Mouse (Mus musculus): ENCODE measurements around the gene Tbcb. TPM values are rescaled to one million over a fixed set of nuclear protein-coding genes. Genes with fewer than 3 reads are reported as not detected.

The Tbcb gene
- polyA plus RNA-seq, 1 experiment from 2014 or later, result 406 TPM

- WGBS, result 76% methylated on average over 18 of the region's 18 CpGs
Measured at GRCm38 (mm10) chr7:30199498-30200139, 32.5 kb downstream of the Tbcb start.

DNA sequence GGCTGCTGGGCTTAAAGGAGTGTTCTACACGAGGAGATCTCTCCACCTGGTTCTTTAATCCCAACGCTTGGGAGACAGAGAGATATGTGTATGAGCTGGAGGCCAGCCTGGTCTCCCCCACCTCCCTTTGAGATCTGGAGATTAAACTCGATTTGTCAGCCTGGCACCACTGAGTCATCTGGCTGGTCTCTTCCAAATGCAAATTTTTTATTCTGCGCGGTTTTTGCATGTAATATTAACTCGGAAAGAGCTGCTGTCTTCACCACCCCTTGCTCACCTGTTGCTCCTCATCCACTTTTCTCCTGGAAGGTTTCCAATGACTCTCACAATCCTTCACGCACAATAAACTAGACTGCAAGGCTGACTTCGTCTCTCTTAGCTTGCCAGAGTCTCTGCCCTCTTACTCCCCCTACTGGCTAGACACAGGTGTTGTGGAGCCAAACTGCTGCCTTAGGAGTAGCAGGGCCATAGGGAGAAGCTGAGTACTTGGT, 33.5 kb downstream of the Tbcb start, which contains the start of gene Capns1:
Gene Capns1 (minus strand): TSS at position 331 of the 491 bp plus-strand sequence.
- peaks cover 22% of the 10 kb centered on the region for H3K4me1 ChIP-seq (replicated peaks)
- 0 out of 2 replicates have a peak within 1 kb of the TSS, but pooled peaks have one; percentile 2 for H3K4me3 ChIP-seq
- WGBS, result 12% methylated on average over 8 of the region's 8 CpGs
- H3K27ac ChIP-seq (replicated peaks), result peak within 1 kb of the TSS; percentile 54; the same call in 1 of the 2 replicates
- H3K9ac ChIP-seq, result no peak within 1 kb of the TSS
- H3K36me3 ChIP-seq, result no peaks in the 10 kb centered on the region
- no peak for ATAC-seq (ENCODE audit: low read depth)
- peak within 1 kb of the TSS; percentile 37 for H3K4me2 ChIP-seq
- H3K9me3 ChIP-seq, result no peaks in the 10 kb centered on the region
- no peaks in the 10 kb centered on the region for H3K27me3 ChIP-seq

More at GRCm38 (mm10) chr7:30199498-30200139, 32.5 kb downstream of the Tbcb start:
- Histone ChIP-seq H3K27me3 (no peaks in the 10 kb centered on the region), H3K4me3 (no peak overlapping the region), H3K27ac (replicated peaks) (no peak overlapping the region), H3K4me1 (replicated peaks) (peaks cover 21% of the 10 kb centered on the region), H3K36me3 (no peaks in the 10 kb centered on the region), H3K9ac (no peak overlapping the region), H3K4me2 (no peak overlapping the region), H3K9me3 (no peaks in the 10 kb centered on the region)
- ATAC-seq (ENCODE audit: low read depth), result no peak

- H3K4me2 ChIP-seq, result no peak overlapping the region
- no peaks in the 10 kb centered on the region for H3K36me3 ChIP-seq
- no peak overlapping the region for H3K9ac ChIP-seq
- ATAC-seq (ENCODE audit: low read depth), result no peak
- H3K27ac ChIP-seq (replicated peaks), result no peak overlapping the region
- 70% methylated on average over 5 of the region's 5 CpGs for WGBS
- no peaks in the 10 kb centered on the region for H3K9me3 ChIP-seq
- no peak overlapping the region for H3K4me3 ChIP-seq
- H3K4me1 ChIP-seq (replicated peaks), result peaks cover 30% of the 10 kb centered on the region
- H3K27me3 ChIP-seq, result no peaks in the 10 kb centered on the region
Measured at GRCm38 (mm10) chr7:30197592-30198129, 34.4 kb downstream of the Tbcb start.

DNA sequence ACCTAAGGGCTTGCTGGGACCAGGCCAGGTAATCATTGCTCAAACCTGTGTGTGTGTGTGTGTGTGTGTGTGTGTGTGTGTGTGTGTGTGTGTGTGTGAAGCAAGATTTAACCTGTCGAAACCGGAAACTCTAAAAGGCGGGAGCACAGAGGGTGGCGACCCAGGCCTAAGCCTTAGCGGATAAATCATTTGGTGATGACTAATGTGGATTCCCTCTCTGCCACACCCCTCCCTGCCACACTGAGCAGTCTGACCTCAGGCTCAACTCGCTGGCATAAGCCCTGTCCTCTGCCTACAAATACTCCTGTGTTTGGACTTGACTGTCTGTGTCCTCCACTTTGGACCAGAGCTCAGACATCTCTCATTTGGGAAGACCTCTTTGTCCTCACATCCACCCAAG, 35.9 kb downstream of the Tbcb start:
- H3K9me3 ChIP-seq, result no peaks in the 10 kb centered on the region
- H3K36me3 ChIP-seq, result peaks cover 14% of the 10 kb centered on the region
- no peak overlapping the region for H3K4me2 ChIP-seq
- H3K4me3 ChIP-seq, result no peak overlapping the region
- no peak overlapping the region for H3K27ac ChIP-seq (replicated peaks)
- H3K4me1 ChIP-seq (replicated peaks), result peaks cover 28% of the 10 kb centered on the region
- no peak overlapping the region for H3K9ac ChIP-seq
- H3K27me3 ChIP-seq, result no peaks in the 10 kb centered on the region
- no peak for ATAC-seq (ENCODE audit: low read depth)
- WGBS, result 88% methylated on average over 6 of the region's 6 CpGs

DNA sequence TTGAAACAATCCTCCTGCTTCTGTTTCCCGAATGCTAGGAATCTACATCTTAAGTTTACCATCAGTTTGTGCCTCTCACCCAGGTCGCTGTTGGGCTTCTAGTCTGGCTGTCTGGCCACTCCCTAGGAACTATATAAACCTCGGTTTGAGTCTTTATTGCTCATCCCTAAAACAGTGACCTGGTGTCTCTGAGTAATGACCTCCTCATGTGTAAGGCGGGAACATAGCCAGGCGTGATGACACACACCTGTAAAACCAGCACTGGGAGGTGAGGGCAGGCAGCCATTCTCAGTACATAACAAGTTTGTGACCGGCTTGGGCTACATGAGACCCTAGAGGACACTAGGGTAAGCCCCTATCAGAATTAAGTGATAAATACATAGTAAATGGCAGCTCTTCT, 36.6 kb downstream of the Tbcb start:
- no peak for ATAC-seq (ENCODE audit: low read depth)
- H3K4me1 ChIP-seq (replicated peaks), result peaks cover 26% of the 10 kb centered on the region
- no peaks in the 10 kb centered on the region for H3K9me3 ChIP-seq
- 66% methylated on average over 6 of the region's 6 CpGs for WGBS
- peak overlapping the region; percentile 91 for H3K9ac ChIP-seq
- peaks cover 21% of the 10 kb centered on the region for H3K36me3 ChIP-seq
- H3K4me3 ChIP-seq, result peak overlapping the region; percentile 85; the same call in 1 of the 2 replicates
- no peak overlapping the region for H3K27ac ChIP-seq (replicated peaks)
- H3K4me2 ChIP-seq, result peak overlapping the region; percentile 88
- no peaks in the 10 kb centered on the region for H3K27me3 ChIP-seq

GRCm38 (mm10) chr7:30194884-30195283, 37.2 kb downstream of the Tbcb start:
- WGBS, result under 1% methylated on average over 28 of the region's 28 CpGs
- Histone ChIP-seq H3K9me3 (no peaks in the 10 kb centered on the region), H3K36me3 (peaks cover 27% of the 10 kb centered on the region), H3K4me3 (peak overlapping the region; percentile 85), H3K4me1 (replicated peaks) (peaks cover 26% of the 10 kb centered on the region), H3K27me3 (no peaks in the 10 kb centered on the region), H3K4me2 (peak overlapping the region; percentile 88), H3K9ac (peak overlapping the region; percentile 91), H3K27ac (replicated peaks) (peak overlapping the region; percentile 85)
- ATAC-seq (ENCODE audit: low read depth), result peak; percentile 89

DNA sequence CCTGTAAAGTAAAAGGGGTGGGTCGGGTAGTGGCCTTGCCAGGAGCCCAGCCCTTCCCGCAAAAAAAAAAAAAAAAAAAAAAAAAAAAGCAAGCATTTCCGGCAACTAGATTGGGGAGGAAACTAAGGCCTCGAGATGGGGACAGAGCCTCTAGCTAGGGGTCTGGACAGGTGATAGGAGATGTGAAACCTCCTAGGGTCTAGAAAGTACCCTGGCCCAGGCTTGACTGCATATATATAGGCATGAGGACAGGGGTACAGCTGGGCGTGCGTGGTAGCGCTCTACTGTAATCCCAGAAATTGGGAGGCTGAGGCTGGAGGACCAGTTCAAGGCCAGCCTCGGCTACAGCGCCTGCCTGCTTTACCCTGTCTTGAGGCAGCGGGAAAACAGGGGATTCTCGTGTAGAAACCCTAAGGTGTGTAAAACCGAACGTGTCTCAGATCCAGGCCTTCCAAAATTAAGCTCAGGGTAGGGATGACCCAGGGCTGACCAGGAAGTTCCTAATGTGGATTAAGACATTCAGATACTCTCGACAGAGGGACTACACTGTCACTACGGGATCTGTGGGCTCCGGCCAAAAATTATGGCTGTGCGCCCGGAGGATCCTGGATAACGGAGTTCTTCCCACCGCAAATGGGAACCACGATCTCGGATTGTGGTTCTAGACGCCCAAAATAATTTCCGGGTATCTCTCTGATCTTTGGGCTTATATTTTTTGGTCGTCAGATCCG, 37.8 kb downstream of the Tbcb start:
- H3K4me2 ChIP-seq, result peak overlapping the region; percentile 88
- H3K4me1 ChIP-seq (replicated peaks), result peaks cover 26% of the 10 kb centered on the region
- ATAC-seq (ENCODE audit: low read depth), result peak; percentile 33
- H3K9ac ChIP-seq, result peak overlapping the region; percentile 91
- H3K4me3 ChIP-seq, result peak overlapping the region; percentile 85
- H3K36me3 ChIP-seq, result peaks cover 32% of the 10 kb centered on the region
- peak overlapping the region; percentile 85 for H3K27ac ChIP-seq (replicated peaks)
- H3K27me3 ChIP-seq, result no peaks in the 10 kb centered on the region
- WGBS, result under 1% methylated on average over 26 of the region's 26 CpGs
- no peaks in the 10 kb centered on the region for H3K9me3 ChIP-seq

DNA sequence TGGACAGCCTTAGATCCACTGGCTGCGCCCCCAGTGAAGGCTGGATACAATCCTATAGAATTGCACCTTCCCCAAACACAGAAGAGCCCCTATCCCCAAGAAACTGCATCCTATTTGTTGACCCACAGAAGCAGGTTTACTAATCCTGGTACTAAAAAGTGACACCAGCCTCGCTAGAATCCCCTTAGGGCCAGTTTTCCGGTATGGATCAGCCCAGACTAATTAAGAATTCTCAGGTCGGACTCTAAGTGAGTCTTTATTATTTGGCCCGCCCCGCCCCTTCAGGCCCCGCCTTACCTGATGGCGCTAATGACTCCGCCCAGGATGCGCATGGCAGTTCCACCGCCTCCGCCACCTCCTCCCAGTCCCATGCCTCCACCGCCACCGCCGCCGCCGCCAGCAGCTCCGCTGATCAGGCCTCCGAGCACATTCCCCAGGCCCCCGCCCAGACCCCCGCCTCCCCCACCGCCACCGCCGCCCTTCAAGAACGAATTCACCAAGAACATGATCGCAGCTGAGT, 38.4 kb downstream of the Tbcb start:
- no peaks in the 10 kb centered on the region for H3K27me3 ChIP-seq
- peaks cover 38% of the 10 kb centered on the region for H3K36me3 ChIP-seq
- peak; percentile 68 for ATAC-seq (ENCODE audit: low read depth)
- peak overlapping the region; percentile 85 for H3K4me3 ChIP-seq
- H3K4me2 ChIP-seq, result peak overlapping the region; percentile 88
- under 1% methylated on average over 21 of the region's 26 CpGs for WGBS
- peak overlapping the region; percentile 85 for H3K27ac ChIP-seq (replicated peaks)
- peak overlapping the region; percentile 91 for H3K9ac ChIP-seq
- no peaks in the 10 kb centered on the region for H3K9me3 ChIP-seq
- peaks cover 24% of the 10 kb centered on the region for H3K4me1 ChIP-seq (replicated peaks)

GRCm38 (mm10) chr7:30193013-30193412, 39.1 kb downstream of the Tbcb start:
- H3K27ac ChIP-seq (replicated peaks), result peak overlapping the region; percentile 85
- 17% methylated on average over 9 of the region's 9 CpGs for WGBS
- H3K4me1 ChIP-seq (replicated peaks), result peaks cover 20% of the 10 kb centered on the region
- H3K27me3 ChIP-seq, result no peaks in the 10 kb centered on the region
- H3K36me3 ChIP-seq, result peaks cover 44% of the 10 kb centered on the region
- H3K4me2 ChIP-seq, result peak overlapping the region; percentile 88
- ATAC-seq (ENCODE audit: low read depth), result no peak
- H3K4me3 ChIP-seq, result peak overlapping the region; percentile 85
- H3K9ac ChIP-seq, result peak overlapping the region; percentile 91
- no peaks in the 10 kb centered on the region for H3K9me3 ChIP-seq

GRCm38 (mm10) chr7:30192088-30192487, 40.0 kb downstream of the Tbcb start:
- ATAC-seq (ENCODE audit: low read depth), result no peak
- Histone ChIP-seq H3K27ac (replicated peaks) (no peak overlapping the region), H3K36me3 (peaks cover 54% of the 10 kb centered on the region), H3K4me2 (no peak overlapping the region), H3K9me3 (no peaks in the 10 kb centered on the region), H3K9ac (no peak overlapping the region), H3K27me3 (no peaks in the 10 kb centered on the region), H3K4me3 (no peak overlapping the region), H3K4me1 (replicated peaks) (peaks cover 20% of the 10 kb centered on the region)
- WGBS, result 94% methylated on average over 12 of the region's 12 CpGs

DNA sequence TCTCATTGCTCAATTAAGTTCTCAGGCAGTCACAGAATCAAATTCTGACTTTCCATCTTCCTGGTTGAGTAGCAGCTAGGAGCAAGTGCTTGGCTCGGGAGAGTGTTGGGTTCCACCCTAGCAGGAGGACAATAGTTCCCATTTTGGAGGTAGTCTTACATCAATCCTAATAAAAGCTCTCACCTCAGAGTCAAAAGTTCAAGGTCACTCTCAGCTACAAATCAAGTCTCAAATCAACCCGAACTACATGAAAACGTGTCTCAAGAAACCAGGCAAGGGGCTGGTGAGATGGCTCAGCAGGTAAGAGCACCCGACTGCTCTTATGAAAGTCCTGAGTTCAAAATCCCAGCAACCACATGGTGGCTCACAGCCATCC, 43.0 kb downstream of the Tbcb start:
- Histone ChIP-seq H3K4me2 (no peak overlapping the region), H3K9me3 (no peaks in the 10 kb centered on the region), H3K4me1 (replicated peaks) (peaks cover 18% of the 10 kb centered on the region), H3K27ac (replicated peaks) (no peak overlapping the region), H3K36me3 (peaks cover 75% of the 10 kb centered on the region), H3K27me3 (no peaks in the 10 kb centered on the region), H3K9ac (no peak overlapping the region), H3K4me3 (no peak overlapping the region)
- no peak for ATAC-seq (ENCODE audit: low read depth)
- WGBS, result 80% methylated on average over 4 of the region's 4 CpGs

All from neural tube, embryonic 13.5 days (tissue).